Mouse (Mus musculus) C2C12 (cell line): ENCODE measurements around the gene Msantd1. TPM values are rescaled to one million over a fixed set of nuclear protein-coding genes. Genes with fewer than 3 reads are reported as not detected.

Experiments
- H3K27me3 ChIP-seq: one replicate; pipeline ENCODE4 v1.6.1; 2011; ENCODE audit not compliant: control insufficient read depth, insufficient read depth, insufficient read length
- H3K36me3 ChIP-seq: one replicate; pipeline ENCODE4 v1.6.1; 2011; ENCODE audit not compliant: control insufficient read depth, insufficient read depth
- H3K4me3 ChIP-seq: one replicate; pipeline ENCODE4 v1.5.1; 2011; ENCODE audit warnings: mild to moderate bottlenecking, control low read depth; ENCODE audit not compliant: poor library complexity, insufficient read depth, severe bottlenecking
- H3K79me2 ChIP-seq: one replicate; pipeline ENCODE4 v1.6.1; 2011; ENCODE audit not compliant: control insufficient read depth, insufficient read depth
- H3K79me3 ChIP-seq: one replicate; pipeline ENCODE4 v1.6.1; 2011; ENCODE audit warnings: low read depth, control low read depth
- H3ac ChIP-seq: one replicate; pipeline ENCODE3; 2011; ENCODE audit warnings: low read depth; ENCODE audit not compliant: control insufficient read depth, insufficient read length
- CEBPB ChIP-seq: IDR thresholded peaks from one replicate; pipeline ENCODE4 v1.6.1; 2011; ENCODE audit warnings: low read depth, mild to moderate bottlenecking, control low read depth, moderate library complexity
- CTCF ChIP-seq: IDR thresholded peaks from one replicate; pipeline ENCODE4 v1.5.1; 2011; ENCODE audit not compliant: control insufficient read depth, insufficient read depth, insufficient read length
- FOSL1 ChIP-seq: IDR thresholded peaks from one replicate; pipeline ENCODE4 v1.8.0; 2011; ENCODE audit warnings: mild to moderate bottlenecking, low read length; ENCODE audit not compliant: poor library complexity, insufficient read depth, severe bottlenecking
- MAX ChIP-seq: IDR thresholded peaks from one replicate; pipeline ENCODE4 v1.6.1; 2011; ENCODE audit warnings: mild to moderate bottlenecking, control low read depth
- MYOD1 ChIP-seq: IDR thresholded peaks from one replicate; pipeline ENCODE4 v1.6.1; 2011; ENCODE audit warnings: low read depth; ENCODE audit not compliant: control insufficient read depth, insufficient read length
- MYOG ChIP-seq: IDR thresholded peaks from one replicate; pipeline ENCODE4 v1.6.1; 2011; ENCODE audit not compliant: control insufficient read depth, insufficient read length; ENCODE audit errors: extremely low read depth
- USF1 ChIP-seq: IDR thresholded peaks from one replicate; pipeline ENCODE4 v1.6.1; 2011; ENCODE audit warnings: low read depth, mild to moderate bottlenecking, control low read depth, moderate library complexity
- polyA plus RNA-seq: library from polyadenylated mRNA; unstranded; fragments of >200 nt; fragmentation: generic; extraction: Trizol; gene quantifications from one replicate; pipeline ENCODE4 v1.2.1, GENCODE M21; 2012; ENCODE audit warnings: missing spikeins

Msantd1 gene
- polyA plus RNA-seq, 1 experiment: not detected

DNA sequence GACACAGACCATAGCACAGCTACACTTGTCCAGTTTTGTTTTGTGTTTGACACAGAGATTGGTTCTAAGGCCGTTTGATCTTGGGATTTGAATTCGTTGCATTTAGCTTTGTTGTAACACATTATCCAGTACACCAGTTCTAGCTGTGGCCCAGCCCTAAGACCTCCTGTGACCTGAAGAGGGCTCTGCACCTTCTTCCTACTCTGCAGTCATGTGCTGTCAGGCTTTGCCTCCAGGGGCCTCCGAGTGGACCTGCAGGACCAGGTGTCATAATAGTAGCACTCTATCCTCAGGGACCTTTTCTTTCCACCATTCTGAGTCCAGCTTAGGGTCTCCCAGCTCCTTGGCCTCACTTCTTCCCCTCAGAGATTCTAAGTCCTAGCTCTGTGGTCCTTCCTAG lies 64.7 kb downstream of the Msantd1 start:
- H3ac ChIP-seq: no peak overlapping the region
- TF ChIP-seq CTCF (no peak), CEBPB (no peak), FOSL1 (no peak), MYOG (no peak), USF1 (no peak), MYOD1 (no peak), MAX (no peak)
- H3K27me3 ChIP-seq: no peaks in the 10 kb centered on the region
- H3K79me2 ChIP-seq: no peaks in the 10 kb centered on the region
- peaks cover 6% of the 10 kb centered on the region for H3K36me3 ChIP-seq
- H3K79me3 ChIP-seq: no peaks in the 10 kb centered on the region
- H3K4me3 ChIP-seq: no peak overlapping the region

Other genes with a start within 250 kb of the Msantd1 start
- gene Nop14, start 247.9 kb upstream of the Msantd1 start, polyA plus RNA-seq: 24.4 TPM
- gene Grk4, start 247.6 kb upstream of the Msantd1 start, polyA plus RNA-seq: 0.43 TPM
- gene Htt, start 146.3 kb upstream of the Msantd1 start, polyA plus RNA-seq: 8.0 TPM
- 50.6 TPM for gene Rgs12, start 41.4 kb downstream of the Msantd1 start, polyA plus RNA-seq
- 0.06 TPM for gene Hgfac, start 133.5 kb downstream of the Msantd1 start, polyA plus RNA-seq
- 15.8 TPM for gene Dok7, start 148.8 kb downstream of the Msantd1 start, polyA plus RNA-seq
- 26.5 TPM for gene Lrpap1, start 197.8 kb downstream of the Msantd1 start, polyA plus RNA-seq